Mouse (Mus musculus): Measurements from ENCODE around the gene Tnfsf8. TPM values are rescaled to one million over a fixed set of nuclear protein-coding genes. Genes with fewer than 3 reads are reported as not detected.
A peak's percentile ranks its signal among the peaks of the same experiment; 100 is the strongest.

Tnfsf8 gene
- polyA plus RNA-seq, 1 experiment = 0.02 TPM

- TF ChIP-seq POLR2A (IDR thresholded peaks at IDR 0.05; ENCODE audit: extremely low read depth, insufficient read depth, low read length) = no peak
- TF ChIP-seq CTCF (IDR thresholded peaks at IDR 0.05; ENCODE audit: extremely low read depth, insufficient read depth, low read length) = no peak
- no peak overlapping the region for H3K4me3 ChIP-seq (ENCODE audit: insufficient read depth, low read length)
- H3K4me1 ChIP-seq (ENCODE audit: control insufficient read depth, insufficient read depth, low read length) = no peaks in the 10 kb centered on the region
- H3K27ac ChIP-seq (ENCODE audit: insufficient read depth, low read length) = no peak overlapping the region
These were observed 14.1 kb downstream of the Tnfsf8 start for GRCm38 (mm10) chr4:63846881-63847597.

GRCm38 (mm10) chr4:63845760-63846159 lies 15.4 kb downstream of the Tnfsf8 start:
- H3K4me1 ChIP-seq (ENCODE audit: control insufficient read depth, insufficient read depth, low read length) = no peaks in the 10 kb centered on the region
- no peak overlapping the region for H3K4me3 ChIP-seq (ENCODE audit: insufficient read depth, low read length)
- H3K27ac ChIP-seq (ENCODE audit: insufficient read depth, low read length) = no peak overlapping the region
- TF ChIP-seq POLR2A (IDR thresholded peaks at IDR 0.05; ENCODE audit: extremely low read depth, insufficient read depth, low read length) = no peak
- no peak for TF ChIP-seq CTCF (IDR thresholded peaks at IDR 0.05; ENCODE audit: extremely low read depth, insufficient read depth, low read length)

DNA sequence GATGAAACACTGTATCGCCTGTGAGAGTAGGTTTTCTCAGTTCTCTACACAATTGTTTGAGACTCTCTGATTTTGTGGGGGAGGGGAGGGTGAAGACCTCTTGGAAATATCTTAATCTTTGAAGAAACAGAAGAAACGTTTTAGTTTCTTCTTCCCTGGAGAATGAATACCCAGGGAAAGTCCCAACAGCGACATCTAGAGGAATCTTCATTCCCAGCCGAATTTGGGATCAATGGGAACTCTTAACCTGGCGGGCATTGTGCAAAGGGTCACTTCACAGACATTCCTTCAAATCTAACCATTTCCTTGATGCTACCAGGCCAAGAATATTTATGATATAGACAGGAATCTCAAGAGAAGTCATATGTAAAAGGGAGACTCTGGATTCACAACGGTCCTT lies 17.2 kb downstream of the Tnfsf8 start:
- H3K4me1 ChIP-seq (ENCODE audit: control insufficient read depth, insufficient read depth, low read length) = no peaks in the 10 kb centered on the region
- TF ChIP-seq POLR2A (IDR thresholded peaks at IDR 0.05; ENCODE audit: extremely low read depth, insufficient read depth, low read length) (no peak), CTCF (IDR thresholded peaks at IDR 0.05; ENCODE audit: extremely low read depth, insufficient read depth, low read length) (peak; percentile 51)
- no peak overlapping the region for H3K27ac ChIP-seq (ENCODE audit: insufficient read depth, low read length)
- H3K4me3 ChIP-seq (ENCODE audit: insufficient read depth, low read length) = no peak overlapping the region

DNA sequence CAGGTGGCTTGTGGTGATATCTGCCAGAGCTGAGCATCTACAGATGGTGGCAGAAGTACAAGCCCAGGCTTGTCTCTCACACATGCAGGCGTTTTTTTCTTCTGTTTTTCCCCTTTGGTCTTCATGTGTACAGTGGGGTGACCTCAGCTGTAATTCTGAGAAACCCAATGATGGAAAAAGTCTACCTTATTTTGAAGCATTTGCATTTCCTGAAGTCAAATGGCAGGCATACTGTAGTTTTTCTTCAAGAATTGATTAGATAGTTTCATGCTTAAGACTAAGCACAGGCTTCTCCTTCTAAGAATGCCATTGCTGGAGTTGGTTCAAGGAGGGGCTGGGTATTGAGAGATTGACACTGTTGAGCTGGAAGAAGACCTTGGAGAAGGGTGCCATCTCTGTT lies 18.9 kb downstream of the Tnfsf8 start:
- no peak overlapping the region for H3K27ac ChIP-seq (ENCODE audit: insufficient read depth, low read length)
- no peaks in the 10 kb centered on the region for H3K4me1 ChIP-seq (ENCODE audit: control insufficient read depth, insufficient read depth, low read length)
- no peak overlapping the region for H3K4me3 ChIP-seq (ENCODE audit: insufficient read depth, low read length)
- TF ChIP-seq POLR2A (IDR thresholded peaks at IDR 0.05; ENCODE audit: extremely low read depth, insufficient read depth, low read length) (no peak), CTCF (IDR thresholded peaks at IDR 0.05; ENCODE audit: extremely low read depth, insufficient read depth, low read length) (no peak)

DNA sequence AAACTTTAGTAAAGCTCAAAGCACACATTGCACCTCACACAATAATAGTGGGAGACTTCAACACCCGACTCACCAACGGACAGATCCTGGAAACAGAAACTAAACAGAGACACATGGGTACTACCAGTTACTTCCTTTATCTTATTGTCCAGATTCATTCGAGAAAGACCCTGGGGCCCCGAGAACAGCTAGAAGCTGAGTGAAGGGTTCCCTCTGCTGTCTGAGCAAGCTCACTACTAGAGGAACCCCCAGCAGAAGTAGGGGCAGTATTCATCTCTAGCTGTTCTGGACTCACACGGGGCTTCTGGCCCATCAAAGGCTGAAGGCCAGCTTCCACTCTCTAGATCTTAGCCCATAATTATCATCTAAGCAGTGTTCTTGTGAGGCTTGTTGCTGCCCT lies 20.7 kb downstream of the Tnfsf8 start:
- no peaks in the 10 kb centered on the region for H3K4me1 ChIP-seq (ENCODE audit: control insufficient read depth, insufficient read depth, low read length)
- no peak overlapping the region for H3K27ac ChIP-seq (ENCODE audit: insufficient read depth, low read length)
- H3K4me3 ChIP-seq (ENCODE audit: insufficient read depth, low read length) = no peak overlapping the region
- TF ChIP-seq POLR2A (IDR thresholded peaks at IDR 0.05; ENCODE audit: extremely low read depth, insufficient read depth, low read length) (no peak), CTCF (IDR thresholded peaks at IDR 0.05; ENCODE audit: extremely low read depth, insufficient read depth, low read length) (peak; percentile 20; the same call in 1 of the 2 replicates)

- TF ChIP-seq POLR2A (IDR thresholded peaks at IDR 0.05; ENCODE audit: extremely low read depth, insufficient read depth, low read length) (no peak), CTCF (IDR thresholded peaks at IDR 0.05; ENCODE audit: extremely low read depth, insufficient read depth, low read length) (no peak)
- no peaks in the 10 kb centered on the region for H3K4me1 ChIP-seq (ENCODE audit: control insufficient read depth, insufficient read depth, low read length)
- H3K27ac ChIP-seq (ENCODE audit: insufficient read depth, low read length) = no peak overlapping the region
- no peak overlapping the region for H3K4me3 ChIP-seq (ENCODE audit: insufficient read depth, low read length)
These were observed 38.0 kb downstream of the Tnfsf8 start for GRCm38 (mm10) chr4:63823136-63823535.

GRCm38 (mm10) chr4:63817505-63817904 lies 43.6 kb downstream of the Tnfsf8 start:
- TF ChIP-seq CTCF (IDR thresholded peaks at IDR 0.05; ENCODE audit: extremely low read depth, insufficient read depth, low read length) (no peak), POLR2A (IDR thresholded peaks at IDR 0.05; ENCODE audit: extremely low read depth, insufficient read depth, low read length) (no peak)
- no peak overlapping the region for H3K4me3 ChIP-seq (ENCODE audit: insufficient read depth, low read length)
- H3K4me1 ChIP-seq (ENCODE audit: control insufficient read depth, insufficient read depth, low read length) = no peaks in the 10 kb centered on the region
- H3K27ac ChIP-seq (ENCODE audit: insufficient read depth, low read length) = no peak overlapping the region

GRCm38 (mm10) chr4:63815668-63816067 lies 45.5 kb downstream of the Tnfsf8 start:
- Histone ChIP-seq H3K4me3 (ENCODE audit: insufficient read depth, low read length) (no peak overlapping the region), H3K27ac (ENCODE audit: insufficient read depth, low read length) (no peak overlapping the region), H3K4me1 (ENCODE audit: control insufficient read depth, insufficient read depth, low read length) (no peaks in the 10 kb centered on the region)
- TF ChIP-seq CTCF (IDR thresholded peaks at IDR 0.05; ENCODE audit: extremely low read depth, insufficient read depth, low read length) = no peak
- no peak for TF ChIP-seq POLR2A (IDR thresholded peaks at IDR 0.05; ENCODE audit: extremely low read depth, insufficient read depth, low read length)

DNA sequence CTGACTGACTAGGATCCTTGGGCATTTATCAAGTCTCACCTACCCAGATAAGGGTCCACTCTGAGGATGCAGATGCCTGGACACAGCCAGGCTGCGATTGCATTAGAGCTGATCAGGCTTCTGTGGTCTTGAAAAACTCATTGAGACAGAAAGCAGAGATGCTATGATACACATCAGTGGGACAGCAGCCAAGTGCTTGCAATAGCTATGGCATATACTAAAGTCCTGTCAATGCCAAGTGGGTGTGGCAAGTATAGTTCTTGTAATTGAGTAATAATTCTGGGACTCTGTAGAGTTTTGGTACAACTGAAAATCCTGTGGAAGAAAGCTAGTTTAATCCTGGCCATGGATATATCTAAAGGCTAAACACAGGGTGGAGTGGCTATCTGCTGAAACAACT lies 63.1 kb downstream of the Tnfsf8 start:
- Histone ChIP-seq H3K4me3 (ENCODE audit: insufficient read depth, low read length) (no peak overlapping the region), H3K27ac (ENCODE audit: insufficient read depth, low read length) (no peak overlapping the region), H3K4me1 (ENCODE audit: control insufficient read depth, insufficient read depth, low read length) (no peaks in the 10 kb centered on the region)
- TF ChIP-seq POLR2A (IDR thresholded peaks at IDR 0.05; ENCODE audit: extremely low read depth, insufficient read depth, low read length) (no peak), CTCF (IDR thresholded peaks at IDR 0.05; ENCODE audit: extremely low read depth, insufficient read depth, low read length) (no peak)

DNA sequence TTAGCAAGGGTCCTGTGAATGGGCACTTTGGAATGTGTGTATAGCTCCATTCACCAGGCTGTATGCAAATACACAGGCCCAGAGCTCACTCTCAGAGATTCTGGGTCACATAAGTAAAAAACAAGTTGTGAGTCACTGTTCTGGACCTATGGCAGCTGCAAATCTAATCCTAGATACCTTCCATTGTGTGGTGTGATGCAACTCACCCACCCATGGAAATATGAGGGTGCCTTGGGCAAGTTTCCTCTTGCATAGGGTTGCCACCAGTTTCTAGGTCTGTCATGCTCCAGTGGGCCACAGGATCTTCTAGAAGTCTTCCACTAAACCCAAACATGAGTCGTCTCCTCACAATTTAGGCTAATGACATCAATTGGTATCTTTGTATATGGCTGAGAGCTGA lies 64.6 kb downstream of the Tnfsf8 start:
- Histone ChIP-seq H3K4me1 (ENCODE audit: control insufficient read depth, insufficient read depth, low read length) (no peaks in the 10 kb centered on the region), H3K27ac (ENCODE audit: insufficient read depth, low read length) (no peak overlapping the region), H3K4me3 (ENCODE audit: insufficient read depth, low read length) (no peak overlapping the region)
- no peak for TF ChIP-seq POLR2A (IDR thresholded peaks at IDR 0.05; ENCODE audit: extremely low read depth, insufficient read depth, low read length)
- TF ChIP-seq CTCF (IDR thresholded peaks at IDR 0.05; ENCODE audit: extremely low read depth, insufficient read depth, low read length) = no peak
